Mouse (Mus musculus): ENCODE results near the gene Defb21. TPM values are rescaled to one million over a fixed set of nuclear protein-coding genes. Genes with fewer than 3 reads are reported as not detected.

Gene Defb21
- polyA plus RNA-seq, 1 experiment from 2014 or later, result not detected

DNA sequence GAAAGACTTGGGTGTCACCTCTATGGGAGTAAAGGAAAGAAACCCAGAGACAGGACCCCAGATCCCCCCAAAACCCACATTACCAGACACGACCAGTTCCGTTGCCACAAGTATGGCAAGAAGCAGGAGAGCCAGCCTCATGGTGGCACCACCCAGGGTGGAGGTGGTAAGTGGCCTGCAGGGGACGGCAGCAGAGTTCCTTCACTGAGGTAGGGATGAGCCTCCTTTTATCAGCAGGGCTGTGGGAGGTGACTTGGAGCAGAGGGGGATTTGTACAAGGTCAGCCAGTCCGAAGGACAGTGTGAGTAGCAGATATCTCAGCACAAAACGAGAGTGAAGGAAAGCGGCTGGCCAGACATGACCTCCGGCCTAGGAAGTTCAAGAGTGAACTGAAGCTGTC is 7.6 kb downstream of the Defb21 start, which contains the start of gene Defb19:
TSS of gene Defb19 (minus strand) at position 206 of the 400 bp plus-strand sequence.
- H3K27me3 ChIP-seq (ENCODE audit: low read depth, poor library complexity, severe bottlenecking), result no peaks in the 10 kb centered on the region
- no peak within 1 kb of the TSS for H3K27ac ChIP-seq
- no peaks in the 10 kb centered on the region for H3K9me3 ChIP-seq (replicated peaks)
- 68% methylated on average over 7 of the region's 7 CpGs for WGBS
- no peak for DNase-seq (ENCODE audit: low spot score)
- H3K36me3 ChIP-seq, result no peaks in the 10 kb centered on the region
- H3K4me1 ChIP-seq, result peaks cover 8% of the 10 kb centered on the region
- H3K4me3 ChIP-seq, result no peak within 1 kb of the TSS

- 93% methylated on average over 11 of the region's 11 CpGs for WGBS
- Histone ChIP-seq H3K9me3 (replicated peaks) (no peaks in the 10 kb centered on the region), H3K27me3 (ENCODE audit: low read depth, poor library complexity, severe bottlenecking) (no peaks in the 10 kb centered on the region), H3K27ac (no peak overlapping the region), H3K4me3 (no peak overlapping the region), H3K36me3 (no peaks in the 10 kb centered on the region), H3K4me1 (peaks cover 8% of the 10 kb centered on the region)
- no peak for DNase-seq (ENCODE audit: low spot score)
Observed at GRCm38 (mm10) chr2:152580612-152581011, 8.1 kb downstream of the Defb21 start.

- Histone ChIP-seq H3K4me1 (no peaks in the 10 kb centered on the region), H3K27ac (no peak overlapping the region), H3K4me3 (no peak overlapping the region), H3K36me3 (no peaks in the 10 kb centered on the region), H3K9me3 (replicated peaks) (no peaks in the 10 kb centered on the region), H3K27me3 (ENCODE audit: low read depth, poor library complexity, severe bottlenecking) (no peaks in the 10 kb centered on the region)
- DNase-seq (ENCODE audit: low spot score), result no peak
- 74% methylated on average over 4 of the region's 4 CpGs for whole genome bisulfite sequencing
Observed at GRCm38 (mm10) chr2:152586926-152587560, 14.5 kb downstream of the Defb21 start.

- no peak for DNase-seq (ENCODE audit: low spot score)
- Histone ChIP-seq H3K4me1 (no peaks in the 10 kb centered on the region), H3K27ac (no peak overlapping the region), H3K9me3 (replicated peaks) (no peaks in the 10 kb centered on the region), H3K27me3 (ENCODE audit: low read depth, poor library complexity, severe bottlenecking) (no peaks in the 10 kb centered on the region), H3K4me3 (no peak overlapping the region), H3K36me3 (no peaks in the 10 kb centered on the region)
- WGBS, result 61% methylated on average over 2 of the region's 2 CpGs
Observed at GRCm38 (mm10) chr2:152588450-152588849, 15.9 kb downstream of the Defb21 start.

DNA sequence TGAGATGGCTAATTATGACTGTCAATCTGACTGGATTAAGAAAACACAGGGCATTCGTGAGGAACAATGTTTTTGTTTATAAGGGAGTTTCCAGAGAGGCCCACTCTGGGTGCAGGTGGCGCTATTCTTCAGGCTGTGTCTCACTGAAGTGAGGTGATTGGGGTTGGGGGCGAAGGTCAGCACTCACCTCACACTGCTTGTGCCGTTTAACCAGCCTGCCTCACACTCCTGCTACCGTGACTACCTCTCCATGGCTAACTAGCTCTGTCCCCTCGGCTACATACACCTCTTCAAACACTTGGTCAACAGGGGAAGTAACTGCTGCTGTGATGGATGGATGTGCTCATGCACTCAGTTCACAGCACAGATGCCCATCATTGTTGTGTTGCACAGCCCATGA is 16.5 kb downstream of the Defb21 start:
- WGBS, result 49% methylated on average over 6 of the region's 6 CpGs
- DNase-seq (ENCODE audit: low spot score), result no peak
- Histone ChIP-seq H3K27me3 (ENCODE audit: low read depth, poor library complexity, severe bottlenecking) (no peaks in the 10 kb centered on the region), H3K4me3 (no peak overlapping the region), H3K27ac (no peak overlapping the region), H3K36me3 (no peaks in the 10 kb centered on the region), H3K9me3 (replicated peaks) (no peaks in the 10 kb centered on the region), H3K4me1 (no peaks in the 10 kb centered on the region)

DNA sequence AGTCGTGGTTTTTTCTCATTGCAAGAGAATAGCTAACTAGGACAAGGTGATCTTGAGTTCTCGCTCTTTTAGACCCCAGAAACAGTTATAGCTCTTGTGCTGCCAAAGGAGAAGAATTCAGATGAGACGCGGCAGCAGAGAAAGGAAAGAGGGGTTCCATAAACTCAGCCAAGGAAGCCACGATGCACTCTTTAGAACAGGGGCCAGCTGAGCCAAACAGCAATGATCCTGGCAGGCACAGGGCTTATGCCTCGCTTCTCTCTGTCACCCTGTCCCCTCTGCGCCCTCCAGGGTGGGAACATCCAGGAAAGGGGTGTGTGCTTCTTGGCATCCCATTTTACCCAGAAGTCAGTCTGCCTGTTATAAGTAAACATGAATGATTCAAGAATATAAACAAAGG is 26.8 kb downstream of the Defb21 start, which contains the start of gene Defb45:
TSS of gene Defb45 (minus strand) at position 101 of the 400 bp plus-strand sequence.
- Histone ChIP-seq H3K4me3 (no peak within 1 kb of the TSS), H3K4me1 (no peaks in the 10 kb centered on the region), H3K27ac (no peak within 1 kb of the TSS), H3K27me3 (ENCODE audit: low read depth, poor library complexity, severe bottlenecking) (no peaks in the 10 kb centered on the region), H3K9me3 (replicated peaks) (no peaks in the 10 kb centered on the region), H3K36me3 (no peaks in the 10 kb centered on the region)
- DNase-seq (ENCODE audit: low spot score), result no peak
- WGBS, result 64% methylated on average over 7 of the region's 7 CpGs

DNA sequence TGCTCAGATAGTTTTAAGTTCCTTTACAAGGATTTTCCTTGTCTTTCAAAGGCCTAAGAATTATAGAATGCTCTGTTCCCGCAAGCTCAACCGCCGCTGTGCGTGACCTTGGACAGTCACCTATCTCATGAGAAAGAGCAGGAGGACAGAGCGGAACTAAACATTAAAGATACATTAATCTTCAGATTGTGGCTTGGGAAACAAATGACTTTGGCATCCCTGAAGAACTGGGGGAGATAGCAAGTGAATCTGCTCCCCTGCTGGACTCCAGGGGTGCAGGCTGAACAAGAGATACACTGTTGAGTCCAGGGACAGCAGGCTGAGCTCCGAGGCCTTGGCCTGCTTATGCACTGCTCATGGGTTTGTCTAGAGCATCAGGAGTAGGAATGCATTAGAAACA is 27.5 kb downstream of the Defb21 start:
- Histone ChIP-seq H3K4me3 (no peak overlapping the region), H3K9me3 (replicated peaks) (no peaks in the 10 kb centered on the region), H3K27ac (no peak overlapping the region), H3K4me1 (no peaks in the 10 kb centered on the region), H3K27me3 (ENCODE audit: low read depth, poor library complexity, severe bottlenecking) (no peaks in the 10 kb centered on the region), H3K36me3 (no peaks in the 10 kb centered on the region)
- no peak for DNase-seq (ENCODE audit: low spot score)
- 92% methylated on average over 6 of the region's 6 CpGs for WGBS

- H3K4me1 ChIP-seq, result no peaks in the 10 kb centered on the region
- no peaks in the 10 kb centered on the region for H3K27me3 ChIP-seq (ENCODE audit: low read depth, poor library complexity, severe bottlenecking)
- H3K9me3 ChIP-seq (replicated peaks), result no peaks in the 10 kb centered on the region
- no peak overlapping the region for H3K27ac ChIP-seq
- no peak for DNase-seq (ENCODE audit: low spot score)
- no peaks in the 10 kb centered on the region for H3K36me3 ChIP-seq
- WGBS, result 78% methylated on average over 4 of the region's 4 CpGs
- no peak overlapping the region for H3K4me3 ChIP-seq
Observed at GRCm38 (mm10) chr2:152601275-152601960, 28.9 kb downstream of the Defb21 start.

- H3K4me1 ChIP-seq, result peaks cover 5% of the 10 kb centered on the region; the same call in 1 of the 2 replicates
- no peaks in the 10 kb centered on the region for H3K36me3 ChIP-seq
- no peak within 1 kb of the TSS for H3K27ac ChIP-seq
- no peak for DNase-seq (ENCODE audit: low spot score)
- 85% methylated on average over 15 of the region's 15 CpGs for WGBS
- H3K27me3 ChIP-seq (ENCODE audit: low read depth, poor library complexity, severe bottlenecking), result no peaks in the 10 kb centered on the region
- H3K9me3 ChIP-seq (replicated peaks), result no peaks in the 10 kb centered on the region
- H3K4me3 ChIP-seq, result no peak within 1 kb of the TSS
Observed at GRCm38 (mm10) chr2:152604057-152604456, 31.5 kb downstream of the Defb21 start, which contains the start of gene Defb36. TSS of gene Defb36 (plus strand) at chr2:152604327.

DNA sequence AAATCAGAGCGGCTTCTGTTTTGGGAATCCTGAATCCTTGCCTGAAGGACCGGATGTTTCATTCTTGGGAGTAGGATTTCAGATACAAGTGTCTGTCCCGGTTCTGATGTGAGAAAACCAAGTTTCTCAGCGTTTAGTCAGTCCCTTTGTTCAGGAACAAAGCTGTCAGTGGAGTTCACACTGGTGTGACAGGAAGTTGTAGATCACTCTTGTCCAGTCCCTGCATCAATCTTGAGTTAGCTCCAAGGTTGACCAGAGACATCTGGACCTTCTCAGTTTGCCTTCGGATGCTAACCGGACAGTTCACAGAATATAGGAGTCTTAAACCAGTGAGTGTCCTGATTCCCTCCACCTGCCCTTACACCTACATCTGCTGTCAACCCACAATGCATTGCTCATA is 35.2 kb downstream of the Defb21 start:
- DNase-seq (ENCODE audit: low spot score), result no peak
- WGBS, result 52% methylated on average over 6 of the region's 6 CpGs

DNA sequence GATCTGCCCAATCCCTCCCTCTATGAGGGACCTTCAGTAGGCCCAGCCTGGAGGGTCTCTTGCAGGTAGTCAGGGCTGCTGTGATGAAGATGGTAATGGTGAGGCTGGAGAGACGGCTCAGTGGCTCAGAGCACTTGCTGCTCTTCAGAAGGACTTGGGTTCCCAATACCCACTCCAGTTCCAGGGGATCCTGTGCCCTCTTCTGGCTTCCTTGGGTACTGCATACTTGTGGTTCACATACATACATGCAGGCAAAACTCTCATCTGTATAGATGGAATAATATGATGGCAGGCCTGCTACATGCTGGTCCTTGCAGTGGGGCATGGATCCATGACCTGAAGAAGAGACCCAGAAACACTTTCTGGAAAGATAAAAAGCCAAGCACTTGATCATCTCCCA is 36.2 kb downstream of the Defb21 start:
- Histone ChIP-seq H3K4me1 (peaks cover 15% of the 10 kb centered on the region), H3K27ac (no peak overlapping the region), H3K27me3 (ENCODE audit: low read depth, poor library complexity, severe bottlenecking) (no peaks in the 10 kb centered on the region), H3K36me3 (no peaks in the 10 kb centered on the region), H3K9me3 (replicated peaks) (no peaks in the 10 kb centered on the region), H3K4me3 (no peak overlapping the region)
- 74% methylated on average over 1 of the region's 1 CpGs for WGBS
- DNase-seq (ENCODE audit: low spot score), result no peak

More for the DNA sequence above, 35.2 kb downstream of the Defb21 start:
- H3K27me3 ChIP-seq (ENCODE audit: low read depth, poor library complexity, severe bottlenecking), result no peaks in the 10 kb centered on the region
- H3K4me3 ChIP-seq, result no peak overlapping the region
- no peaks in the 10 kb centered on the region for H3K36me3 ChIP-seq
- H3K27ac ChIP-seq, result no peak overlapping the region
- no peaks in the 10 kb centered on the region for H3K9me3 ChIP-seq (replicated peaks)
- peaks cover 15% of the 10 kb centered on the region for H3K4me1 ChIP-seq

DNA sequence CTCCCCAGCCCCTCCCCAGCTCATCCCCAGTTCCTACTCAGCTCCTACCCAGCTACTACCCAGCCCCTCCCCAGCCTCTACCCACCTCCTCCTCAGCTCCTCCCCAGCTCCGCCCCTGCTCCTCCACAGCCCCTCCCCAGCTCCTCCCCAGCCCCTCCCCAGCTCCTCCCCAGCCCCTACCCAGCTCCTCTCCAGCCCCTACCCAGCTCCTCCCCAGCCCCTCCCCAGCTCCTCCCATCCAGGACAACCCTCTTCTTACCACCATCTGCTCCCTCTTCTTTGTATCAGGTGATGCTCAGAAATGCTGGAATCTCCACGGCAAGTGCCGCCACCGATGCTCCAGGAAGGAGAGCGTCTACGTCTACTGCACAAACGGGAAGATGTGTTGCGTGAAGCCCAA is 39.6 kb downstream of the Defb21 start:
- no peak overlapping the region for H3K27ac ChIP-seq
- DNase-seq (ENCODE audit: low spot score), result no peak
- no peaks in the 10 kb centered on the region for H3K9me3 ChIP-seq (replicated peaks)
- WGBS, result 34% methylated on average over 8 of the region's 8 CpGs
- peaks cover 13% of the 10 kb centered on the region for H3K4me1 ChIP-seq
- H3K4me3 ChIP-seq, result 0 out of 2 replicates have a peak overlapping the region, but pooled peaks have one; percentile 15
- H3K27me3 ChIP-seq (ENCODE audit: low read depth, poor library complexity, severe bottlenecking), result no peaks in the 10 kb centered on the region
- no peaks in the 10 kb centered on the region for H3K36me3 ChIP-seq

DNA sequence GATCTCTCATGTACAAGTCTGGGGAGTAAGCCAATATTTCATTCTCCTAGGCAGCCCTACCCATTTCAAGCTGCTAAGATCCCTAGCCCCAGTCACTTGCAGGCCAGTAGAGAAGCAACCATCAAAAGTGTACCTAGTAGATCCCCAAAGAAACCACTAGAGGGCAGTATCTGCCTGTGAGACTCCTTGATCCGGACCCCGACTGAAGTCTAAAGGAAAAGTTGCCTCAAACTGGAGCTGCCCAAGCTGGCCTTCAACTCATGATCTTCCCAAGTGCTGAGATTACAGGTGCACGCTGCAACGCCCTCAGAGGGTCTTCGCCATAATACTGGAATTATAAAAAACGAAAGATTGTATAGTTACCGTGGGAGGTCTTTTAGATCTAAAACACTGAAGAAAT is 43.0 kb downstream of the Defb21 start:
- WGBS, result 10% methylated on average over 7 of the region's 7 CpGs
- H3K36me3 ChIP-seq, result no peaks in the 10 kb centered on the region
- H3K9me3 ChIP-seq (replicated peaks), result no peaks in the 10 kb centered on the region
- no peak overlapping the region for H3K4me3 ChIP-seq
- no peaks in the 10 kb centered on the region for H3K27me3 ChIP-seq (ENCODE audit: low read depth, poor library complexity, severe bottlenecking)
- peak; percentile 54 for DNase-seq (ENCODE audit: low spot score)
- peaks cover 9% of the 10 kb centered on the region for H3K4me1 ChIP-seq
- H3K27ac ChIP-seq, result no peak overlapping the region
